Mouse (Mus musculus) embryonic facial prominence, embryonic 10.5 days (tissue): ENCODE data around the gene Carmil2. TPM values are rescaled to one million over a fixed set of nuclear protein-coding genes. Genes with fewer than 3 reads are reported as not detected.

Experiments used
- DNase-seq: peaks from one replicate; pipeline ENCODE4 v3.0.0-alpha.2; 2017; ENCODE audit warnings: low spot score
- H3K27ac ChIP-seq: fragments of 300-500 bp; sonication (generic); replicated peaks from 2 replicates; pipeline ENCODE4 v1.5.1; 2016; ENCODE audit warnings: mild to moderate bottlenecking
- H3K27me3 ChIP-seq: fragments of 300-500 bp; sonication (generic); replicated peaks from 2 replicates; pipeline ENCODE4 v1.6.1; 2016; ENCODE audit warnings: low read depth, mild to moderate bottlenecking; ENCODE audit not compliant: poor library complexity, severe bottlenecking
- H3K36me3 ChIP-seq: fragments of 300-500 bp; sonication (generic); replicated peaks from 2 replicates; pipeline ENCODE4 v1.6.1; 2016; ENCODE audit warnings: mild to moderate bottlenecking, moderate library complexity
- H3K4me1 ChIP-seq: fragments of 300-500 bp; sonication (generic); 2 replicates; pipeline ENCODE4 v1.6.1; 2016
- H3K4me3 ChIP-seq: fragments of 300-500 bp; sonication (generic); 2 replicates; pipeline ENCODE4 v1.5.1; 2016; ENCODE audit warnings: mild to moderate bottlenecking, moderate library complexity
- H3K9me3 ChIP-seq: fragments of 300-500 bp; sonication (generic); 2 replicates; pipeline ENCODE4 v1.6.1; 2016; ENCODE audit warnings: mild to moderate bottlenecking
- WGBS: fragments of 180-500 bp; shearing (Covaris S2); methylation state at CpG from one replicate; pipeline ENCODE4 v1.1.7; 2016; 5-methylcytosine and 5-hydroxymethylcytosine counted together
- polyA plus RNA-seq: library from polyadenylated mRNA; unstranded; fragments of >200 nt; fragmentation: Nextera tagmentation; extraction: Ambion mirVana; gene quantifications from 2 replicates; pipeline ENCODE4 v1.2.1, GENCODE M21; 2016

The Carmil2 gene
- polyA plus RNA-seq, 1 experiment from 2014 or later, result 1.5 TPM

- peaks cover 6% of the 10 kb centered on the region; the same call in 1 of the 2 replicates for H3K27me3 ChIP-seq
- no peak overlapping the region for H3K27ac ChIP-seq
- peaks cover 22% of the 10 kb centered on the region for H3K36me3 ChIP-seq
- no peak overlapping the region for H3K4me3 ChIP-seq
- no peak for DNase-seq
- 71% methylated on average over 8 of the region's 8 CpGs for WGBS
- H3K9me3 ChIP-seq, result peaks cover under 1% of the 10 kb centered on the region; the same call in 1 of the 2 replicates
- H3K4me1 ChIP-seq, result peaks cover 15% of the 10 kb centered on the region
These were observed 1.4 kb downstream of the Carmil2 start for GRCm38 (mm10) chr8:105687512-105687911.

GRCm38 (mm10) chr8:105688242-105688752 is 2.2 kb downstream of the Carmil2 start:
- Histone ChIP-seq H3K9me3 (peaks cover 8% of the 10 kb centered on the region; the same call in 1 of the 2 replicates), H3K4me3 (no peak overlapping the region), H3K36me3 (peaks cover 22% of the 10 kb centered on the region), H3K27me3 (peaks cover 6% of the 10 kb centered on the region; the same call in 1 of the 2 replicates), H3K4me1 (peaks cover 15% of the 10 kb centered on the region), H3K27ac (no peak overlapping the region)
- no peak for DNase-seq
- 65% methylated on average over 14 of the region's 14 CpGs for WGBS

- Histone ChIP-seq H3K4me3 (no peak overlapping the region), H3K27ac (no peak overlapping the region), H3K9me3 (peaks cover 8% of the 10 kb centered on the region; the same call in 1 of the 2 replicates), H3K36me3 (peaks cover 11% of the 10 kb centered on the region), H3K27me3 (peaks cover 11% of the 10 kb centered on the region), H3K4me1 (peaks cover 25% of the 10 kb centered on the region)
- no peak for DNase-seq
- WGBS, result 61% methylated on average over 35 of the region's 35 CpGs
These were observed 3.3 kb downstream of the Carmil2 start for GRCm38 (mm10) chr8:105689256-105689982.

- Histone ChIP-seq H3K27me3 (peaks cover 16% of the 10 kb centered on the region), H3K36me3 (peaks cover 8% of the 10 kb centered on the region), H3K4me1 (peaks cover 25% of the 10 kb centered on the region), H3K4me3 (no peak overlapping the region), H3K9me3 (peaks cover 8% of the 10 kb centered on the region; the same call in 1 of the 2 replicates), H3K27ac (no peak overlapping the region)
- DNase-seq, result no peak
- 93% methylated on average over 9 of the region's 9 CpGs for WGBS
These were observed 3.9 kb downstream of the Carmil2 start for GRCm38 (mm10) chr8:105689983-105690360.

GRCm38 (mm10) chr8:105690978-105691377 is 4.9 kb downstream of the Carmil2 start:
- 86% methylated on average over 14 of the region's 14 CpGs for WGBS
- DNase-seq, result no peak
- H3K27ac ChIP-seq, result no peak overlapping the region

GRCm38 (mm10) chr8:105692449-105693182 is 6.5 kb downstream of the Carmil2 start:
- Histone ChIP-seq H3K36me3 (peaks cover 24% of the 10 kb centered on the region), H3K27ac (no peak overlapping the region), H3K4me3 (no peak overlapping the region), H3K27me3 (peaks cover 23% of the 10 kb centered on the region), H3K9me3 (peaks cover 8% of the 10 kb centered on the region; the same call in 1 of the 2 replicates), H3K4me1 (peaks cover 13% of the 10 kb centered on the region)
- DNase-seq, result no peak
- WGBS, result 91% methylated on average over 11 of the region's 11 CpGs

More at GRCm38 (mm10) chr8:105690978-105691377, 4.9 kb downstream of the Carmil2 start:
- Histone ChIP-seq H3K9me3 (peaks cover 8% of the 10 kb centered on the region; the same call in 1 of the 2 replicates), H3K27me3 (peaks cover 23% of the 10 kb centered on the region), H3K4me1 (peaks cover 15% of the 10 kb centered on the region), H3K36me3 (peaks cover 8% of the 10 kb centered on the region), H3K4me3 (no peak overlapping the region)

GRCm38 (mm10) chr8:105693648-105694047 is 7.6 kb downstream of the Carmil2 start:
- 0 out of 2 replicates have a peak overlapping the region, but pooled peaks have one; percentile 2 for H3K27ac ChIP-seq
- H3K36me3 ChIP-seq, result peaks cover 34% of the 10 kb centered on the region
- 4% methylated on average over 30 of the region's 30 CpGs for WGBS
- peaks cover 13% of the 10 kb centered on the region for H3K4me1 ChIP-seq
- H3K4me3 ChIP-seq, result peak overlapping the region; percentile 61
- peaks cover 23% of the 10 kb centered on the region for H3K27me3 ChIP-seq
- peaks cover 8% of the 10 kb centered on the region; the same call in 1 of the 2 replicates for H3K9me3 ChIP-seq
- DNase-seq, result peak; percentile 85

GRCm38 (mm10) chr8:105694051-105694799 is 8.2 kb downstream of the Carmil2 start:
- H3K36me3 ChIP-seq, result peaks cover 39% of the 10 kb centered on the region
- peaks cover 22% of the 10 kb centered on the region for H3K27me3 ChIP-seq
- peak overlapping the region; percentile 61 for H3K4me3 ChIP-seq
- H3K4me1 ChIP-seq, result peaks cover 13% of the 10 kb centered on the region
- H3K9me3 ChIP-seq, result peaks cover 8% of the 10 kb centered on the region; the same call in 1 of the 2 replicates
- DNase-seq, result peak; percentile 43
- H3K27ac ChIP-seq, result 0 out of 2 replicates have a peak overlapping the region, but pooled peaks have one; percentile 2
- WGBS, result 6% methylated on average over 40 of the region's 40 CpGs

- Histone ChIP-seq H3K4me1 (peaks cover 22% of the 10 kb centered on the region), H3K9me3 (peaks cover 8% of the 10 kb centered on the region; the same call in 1 of the 2 replicates), H3K4me3 (peak overlapping the region; percentile 18; the same call in 1 of the 2 replicates), H3K36me3 (peaks cover 44% of the 10 kb centered on the region), H3K27me3 (peaks cover 18% of the 10 kb centered on the region), H3K27ac (no peak overlapping the region)
- WGBS, result 84% methylated on average over 30 of the region's 30 CpGs
- no peak for DNase-seq
These were observed 9.2 kb downstream of the Carmil2 start for GRCm38 (mm10) chr8:105695080-105695780.

GRCm38 (mm10) chr8:105697196-105697780 is 11.2 kb downstream of the Carmil2 start:
- H3K4me3 ChIP-seq, result no peak overlapping the region
- peaks cover 46% of the 10 kb centered on the region for H3K36me3 ChIP-seq
- H3K27ac ChIP-seq, result no peak overlapping the region
- no peak for DNase-seq
- WGBS, result 91% methylated on average over 17 of the region's 17 CpGs
- H3K27me3 ChIP-seq, result peaks cover 18% of the 10 kb centered on the region
- peaks cover 8% of the 10 kb centered on the region; the same call in 1 of the 2 replicates for H3K9me3 ChIP-seq
- H3K4me1 ChIP-seq, result peaks cover 35% of the 10 kb centered on the region

GRCm38 (mm10) chr8:105698734-105699133 is 12.7 kb downstream of the Carmil2 start:
- H3K36me3 ChIP-seq, result peaks cover 53% of the 10 kb centered on the region
- H3K27ac ChIP-seq, result no peak overlapping the region
- peak overlapping the region; percentile 21; the same call in 1 of the 2 replicates for H3K4me3 ChIP-seq
- peaks cover 18% of the 10 kb centered on the region for H3K27me3 ChIP-seq
- H3K9me3 ChIP-seq, result no peaks in the 10 kb centered on the region
- peaks cover 36% of the 10 kb centered on the region for H3K4me1 ChIP-seq
- WGBS, result 90% methylated on average over 5 of the region's 5 CpGs
- DNase-seq, result no peak
